Mouse (Mus musculus) liver, adult 2 months (tissue): ENCODE measurements around the gene Dvl2.

Experiments used
- CTCF ChIP-seq: fragments of 200-500 bp; IDR thresholded peaks from 2 replicates; pipeline ENCODE4 v1.5.1; 2011; ENCODE audit warnings: low read depth, low read length, control low read depth
- POLR2A ChIP-seq: fragments of 200-500 bp; IDR thresholded peaks from 2 replicates; pipeline ENCODE4 v1.6.1; 2011; ENCODE audit warnings: low read length, control low read depth; ENCODE audit not compliant: insufficient read depth; ENCODE audit errors: extremely low read depth

DNA sequence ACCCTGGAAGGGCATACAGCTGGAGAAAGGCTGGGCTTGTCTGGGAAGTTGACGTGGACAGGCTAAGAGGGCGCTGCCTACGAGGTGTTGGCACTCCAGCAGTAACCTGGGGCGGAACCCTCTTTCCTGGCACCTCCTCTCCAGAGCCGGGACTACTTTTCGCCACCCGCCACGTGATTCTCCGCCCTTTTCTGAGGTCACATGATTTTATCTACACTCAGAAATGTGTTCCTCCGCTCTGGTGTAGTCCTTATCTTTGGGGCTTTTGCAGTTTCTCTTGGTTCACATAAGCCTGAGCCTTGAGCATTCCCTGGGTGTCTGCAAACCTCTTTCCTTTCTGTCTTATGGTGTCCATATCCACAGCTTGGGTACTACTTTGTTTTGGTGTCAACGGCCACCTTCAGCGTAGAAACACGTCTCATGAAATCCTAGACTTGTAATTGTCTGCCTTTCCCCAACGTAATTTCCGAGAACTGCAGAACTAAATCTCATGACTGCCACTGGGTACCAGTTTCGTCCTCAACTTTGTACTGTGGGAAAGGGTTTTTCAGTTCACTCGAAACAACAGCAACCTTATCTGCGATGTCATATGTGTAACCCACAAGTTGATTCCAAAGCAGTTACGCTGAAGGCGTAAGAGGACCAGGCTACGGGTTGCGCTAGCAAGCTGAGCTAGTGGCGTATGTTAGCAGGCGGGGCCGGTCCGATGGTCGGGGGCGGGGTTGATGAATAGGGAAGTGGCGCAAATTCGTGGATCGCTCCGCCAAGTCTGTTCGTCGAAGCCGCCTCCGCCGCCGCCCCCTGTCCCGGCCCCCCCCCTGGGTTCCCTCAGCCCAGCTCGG lies 9.3 kb upstream of the Dvl2 start, which contains the start of gene Gabarap:
- TF ChIP-seq CTCF (0 out of 2 replicates have a peak, but pooled peaks have one; percentile 11), POLR2A (peak; percentile 32; the same call in 1 of the 2 replicates)
